Mouse (Mus musculus) R1 (cell line): ENCODE measurements around the gene Slc37a1.

Experiments used
- DNase-seq: peaks from one replicate; pipeline ENCODE4 v3.0.0-alpha.2; 2018; ENCODE audit warnings: low read depth, low spot score

Slc37a1 gene

GRCm38 (mm10) chr17:31400294-31400693 lies 113.7 kb downstream of the Slc37a1 start:
- no peak for DNase-seq
